Mouse (Mus musculus) layer of hippocampus, adult 9-10 months (tissue): ENCODE results near the gene Slc5a12.
A peak's percentile ranks its signal among the peaks of the same experiment; 100 is the strongest.

Experiments used
- DNase-seq: peaks from one replicate; pipeline ENCODE4 v3.0.0; 2022; ENCODE audit warnings: low spot score

Slc5a12 gene

GRCm38 (mm10) chr2:110596932-110597331 is at the start of gene Slc5a12:
TSS of gene Slc5a12 (plus strand) at chr2:110597298.
- no peak for DNase-seq

DNA sequence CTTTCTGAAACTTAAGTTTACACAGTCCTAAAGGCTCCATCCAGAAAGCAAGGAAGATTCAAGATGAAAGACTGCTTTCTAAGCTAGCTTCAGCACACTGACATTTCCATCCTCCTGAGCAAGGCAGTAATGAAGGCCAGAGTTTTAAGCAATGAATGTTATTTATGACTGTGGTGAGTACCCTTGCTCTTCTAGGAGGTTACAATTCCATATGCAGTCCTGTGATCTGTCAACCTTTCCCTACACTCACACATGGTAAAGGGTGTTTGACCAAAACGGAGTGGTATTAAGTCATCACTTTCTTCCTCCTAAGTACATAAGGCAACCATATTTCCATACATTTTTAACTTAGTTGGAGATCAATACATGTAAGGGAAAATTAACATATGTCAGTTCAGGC is 41.0 kb upstream of the Slc5a12 start:
- DNase-seq: no peak

GRCm38 (mm10) chr2:110562621-110563020 is 34.5 kb upstream of the Slc5a12 start:
- DNase-seq: no peak

GRCm38 (mm10) chr2:110564673-110565627 is 32.1 kb upstream of the Slc5a12 start:
- DNase-seq: peak; percentile 56

- DNase-seq: no peak
Observed at GRCm38 (mm10) chr2:110586692-110587091, 10.4 kb upstream of the Slc5a12 start.

GRCm38 (mm10) chr2:110590007-110590406 is 7.1 kb upstream of the Slc5a12 start:
- no peak for DNase-seq

DNA sequence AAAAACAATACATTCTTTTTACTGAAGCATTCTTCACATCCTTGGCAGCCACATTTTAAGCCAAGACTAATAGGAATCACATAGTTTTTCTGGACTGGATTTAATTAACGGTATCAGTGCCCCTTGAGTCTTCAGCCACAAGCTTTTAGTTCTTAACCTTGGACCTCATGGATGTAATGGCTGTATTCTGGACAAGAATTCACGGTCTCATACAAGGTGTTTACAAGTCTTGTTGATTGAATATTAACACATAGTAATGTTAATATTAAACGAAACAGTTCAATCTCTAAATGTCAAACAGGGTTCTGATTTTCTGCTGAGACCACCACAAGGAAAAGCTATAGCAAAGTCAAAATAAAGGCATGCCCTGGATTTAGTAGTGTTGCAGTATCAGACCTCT is 4.8 kb upstream of the Slc5a12 start:
- DNase-seq: no peak

DNA sequence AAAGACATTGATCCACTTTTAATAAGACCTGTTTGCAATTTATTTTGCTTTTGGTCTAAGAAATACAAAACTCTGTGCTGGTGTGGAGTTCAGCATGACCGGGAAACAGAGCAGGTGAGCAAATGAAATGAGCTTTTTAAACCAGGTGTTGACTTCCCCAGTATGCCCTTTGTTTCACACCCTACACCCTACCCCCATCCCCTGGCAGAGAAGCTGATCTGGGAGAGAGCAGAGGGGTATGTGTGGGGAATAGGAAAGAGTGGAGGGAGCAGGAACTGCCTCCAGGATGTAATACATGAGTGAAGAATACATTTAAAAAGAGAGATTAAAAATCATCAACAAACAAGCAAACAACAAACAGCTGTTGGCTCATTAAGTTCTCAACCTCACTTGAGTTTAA is 47.3 kb downstream of the Slc5a12 start:
- DNase-seq: no peak

DNA sequence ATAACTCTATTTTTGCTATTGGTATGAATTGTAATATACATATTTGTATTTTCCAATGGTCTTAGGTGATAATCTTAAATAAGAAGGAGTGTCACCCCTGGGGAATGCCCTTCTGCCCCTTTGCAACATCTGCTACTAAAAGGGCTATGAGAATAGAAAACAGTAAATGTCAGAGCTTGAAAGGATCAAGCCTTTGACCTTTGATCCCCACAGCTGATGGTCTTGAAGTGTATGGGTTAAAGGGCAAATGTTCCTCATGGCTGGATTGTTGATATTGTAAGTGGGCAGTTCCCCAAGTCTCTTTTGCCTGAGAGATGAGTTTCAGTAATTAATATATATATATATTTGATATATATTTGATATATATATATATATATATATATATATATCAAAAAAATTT is 47.7 kb downstream of the Slc5a12 start:
- no peak for DNase-seq

DNA sequence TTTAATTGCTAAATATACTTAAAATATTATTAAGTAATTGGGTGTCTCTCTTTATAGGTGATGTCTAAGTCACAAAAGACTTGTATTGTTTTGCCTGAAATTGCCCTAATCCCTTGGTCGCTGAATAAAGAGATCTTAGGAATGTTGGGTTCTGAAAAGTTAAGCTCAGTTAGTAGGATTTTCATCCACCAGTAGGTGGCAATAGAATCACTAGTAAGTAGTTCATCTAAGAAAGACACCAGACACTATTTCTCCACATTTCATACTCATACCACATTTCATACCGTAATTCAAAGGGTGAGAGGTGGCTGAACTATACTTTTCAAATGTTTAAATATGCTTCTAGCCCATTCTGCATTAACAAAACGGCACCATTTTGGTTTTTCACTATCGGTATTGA is 66.2 kb downstream of the Slc5a12 start:
- peak; percentile 50 for DNase-seq

GRCm38 (mm10) chr2:110671071-110671624 is 74.0 kb downstream of the Slc5a12 start:
- peak; percentile 11 for DNase-seq
